Mouse (Mus musculus): ENCODE measurements around the gene Arhgdib.
"Not testable (repeated sequence)": the region's sequence is repeated elsewhere in the genome, so short reads cannot be mapped to it uniquely, and the experiment has no call there.

Arhgdib gene

DNA sequence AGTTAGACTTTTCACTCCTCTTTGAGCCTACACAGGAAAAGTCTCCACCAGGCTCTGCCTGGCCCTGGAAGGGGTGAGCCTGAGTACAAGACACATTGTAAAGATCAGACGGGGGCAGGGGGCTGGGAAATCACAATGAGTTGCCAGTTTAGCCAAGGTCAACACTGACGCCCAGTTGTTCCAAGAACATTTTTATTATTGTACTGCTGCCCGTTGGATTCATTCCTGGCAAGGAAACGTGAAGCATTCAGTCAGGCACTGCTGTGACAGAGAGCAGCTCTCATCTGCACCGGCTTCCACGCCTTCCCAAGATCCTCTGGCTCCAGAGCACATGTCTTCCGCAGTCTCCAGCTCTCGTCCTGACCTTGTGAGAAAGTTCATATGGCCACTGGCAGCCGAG is 53.8 kb downstream of the Arhgdib start:
- DNase-seq (ENCODE audit: low read depth, low spot score) = no peak

DNA sequence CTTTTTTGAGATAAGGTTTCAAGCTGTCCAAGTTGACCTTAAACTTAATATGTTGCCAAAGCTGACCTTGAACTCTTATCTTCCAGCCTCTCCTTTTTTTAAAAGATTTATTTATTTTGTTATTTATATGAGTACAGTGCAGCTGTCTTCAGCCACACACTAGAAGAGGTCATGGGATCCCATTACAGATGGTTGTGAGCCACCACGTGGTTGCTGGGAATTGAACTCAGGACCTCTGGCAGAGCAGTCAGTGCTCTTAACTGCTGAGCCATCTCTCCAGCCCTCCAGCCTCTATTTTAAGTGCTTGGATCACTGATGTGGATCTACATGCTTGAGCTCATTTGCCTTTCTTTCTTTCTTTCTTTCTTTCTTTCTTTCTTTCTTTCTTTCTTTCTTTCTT is 56.9 kb downstream of the Arhgdib start:
- not testable (repeated sequence) for DNase-seq (ENCODE audit: low read depth, low spot score)

DNA sequence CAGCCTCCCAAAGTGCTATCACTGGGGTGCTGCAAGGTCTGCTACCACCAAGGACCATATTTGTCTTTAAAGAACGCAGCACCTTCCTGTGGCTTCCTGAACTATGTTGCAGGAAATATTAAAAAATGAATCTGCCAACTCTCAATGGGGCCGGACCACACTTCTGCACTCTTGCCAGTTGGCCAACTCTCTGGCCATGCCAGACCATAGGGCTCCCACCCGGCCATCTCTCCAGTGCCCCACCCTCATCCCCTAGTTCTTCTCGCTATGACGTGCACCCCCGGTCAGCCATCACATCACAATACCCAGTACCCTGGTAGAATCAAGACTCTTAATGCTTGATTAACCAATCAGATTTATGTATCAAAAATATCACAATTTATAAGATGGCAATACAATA is 57.7 kb downstream of the Arhgdib start:
- no peak for DNase-seq (ENCODE audit: low read depth, low spot score)

DNA sequence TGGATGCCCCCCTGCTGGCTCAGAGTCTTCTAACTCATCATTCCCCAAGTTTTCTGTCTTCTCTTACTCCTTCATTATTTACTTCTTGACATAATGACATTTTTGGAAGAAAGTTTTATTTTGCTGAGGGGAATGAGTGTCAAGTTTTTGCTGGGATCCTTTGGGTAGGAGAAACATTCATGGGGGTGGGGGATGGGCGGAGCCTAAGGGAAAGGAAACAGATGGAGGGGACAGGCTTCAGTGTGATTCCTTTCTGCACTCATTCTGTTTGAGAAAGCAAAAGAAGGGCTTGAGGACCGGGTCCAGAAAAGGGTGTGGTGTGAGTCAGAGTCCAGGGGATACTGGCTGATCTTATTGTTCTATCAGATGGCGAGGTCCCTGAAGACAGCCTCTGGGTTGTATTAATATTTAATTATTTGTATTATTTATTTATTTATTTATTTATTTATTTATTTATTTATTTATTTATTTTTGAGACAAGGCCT is 58.2 kb downstream of the Arhgdib start:
- DNase-seq (ENCODE audit: low read depth, low spot score) = no peak

DNA sequence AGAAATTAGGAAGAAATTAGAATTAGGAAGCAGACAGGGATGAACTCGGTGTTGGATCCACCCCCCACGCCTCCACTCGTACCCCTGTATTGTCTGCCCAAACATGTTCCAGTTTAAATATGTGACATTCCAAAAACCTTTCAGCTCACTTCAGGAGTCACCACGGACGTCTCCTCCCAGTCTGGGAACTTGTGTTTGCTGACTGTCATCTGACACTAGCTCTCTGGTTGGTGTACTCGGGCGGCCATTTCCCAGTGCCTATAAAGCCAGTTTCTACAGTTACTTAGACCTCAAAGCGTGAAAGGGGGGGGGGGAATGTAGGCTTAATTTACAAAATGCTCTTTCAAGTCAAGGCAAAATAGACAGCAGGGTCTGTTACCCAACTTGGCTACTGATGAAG is 60.0 kb downstream of the Arhgdib start:
- no peak for DNase-seq (ENCODE audit: low read depth, low spot score)

DNA sequence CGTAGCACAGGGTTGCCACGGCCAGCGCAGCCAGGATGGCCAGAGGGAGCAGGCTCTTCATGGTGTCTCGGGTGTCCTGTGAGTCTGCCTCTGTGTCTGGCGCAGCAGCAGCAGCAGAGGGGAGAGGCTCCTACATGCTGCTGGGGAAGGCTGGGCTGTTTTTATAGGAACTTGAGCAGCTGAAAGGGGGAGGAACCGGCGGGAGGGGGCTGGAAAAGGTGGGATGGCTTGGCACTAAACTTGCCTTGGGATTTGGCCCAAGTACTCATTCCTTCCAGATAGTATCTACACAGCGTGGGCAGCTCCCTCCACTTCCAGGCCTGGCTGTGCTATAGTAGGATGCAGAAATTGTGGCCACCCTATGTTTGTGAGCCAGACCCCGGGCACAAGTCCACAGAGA is 66.0 kb downstream of the Arhgdib start, which contains the start of gene Mgp:
TSS of gene Mgp (minus strand) at position 154 of the 400 bp plus-strand sequence.
- DNase-seq (ENCODE audit: low read depth, low spot score) = no peak

DNA sequence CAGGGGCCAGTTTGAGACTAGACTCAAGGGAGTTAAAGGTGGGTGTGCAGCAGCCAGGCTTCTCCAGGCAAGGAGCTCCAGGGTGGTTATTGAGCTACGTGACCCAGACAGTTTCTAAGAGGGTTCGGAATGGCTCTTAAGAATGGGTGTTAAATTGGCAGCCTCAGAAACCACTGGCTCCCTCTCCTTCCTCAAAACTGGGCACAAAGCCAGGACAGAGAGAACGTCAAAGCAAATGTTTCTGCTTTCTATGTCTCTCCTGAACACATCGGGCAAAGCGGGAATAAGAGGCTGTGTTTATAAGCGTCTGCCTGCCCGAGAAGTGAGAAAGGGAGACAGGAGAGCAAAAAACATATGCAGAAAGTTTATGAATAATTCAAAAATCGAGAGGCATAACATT is 67.1 kb downstream of the Arhgdib start:
- DNase-seq (ENCODE audit: low read depth, low spot score) = no peak

Data from forelimb bud, embryonic 11.5 days (tissue).